ENCODE assay signal across 19 mouse cellular contexts in the genomic region with DNA sequence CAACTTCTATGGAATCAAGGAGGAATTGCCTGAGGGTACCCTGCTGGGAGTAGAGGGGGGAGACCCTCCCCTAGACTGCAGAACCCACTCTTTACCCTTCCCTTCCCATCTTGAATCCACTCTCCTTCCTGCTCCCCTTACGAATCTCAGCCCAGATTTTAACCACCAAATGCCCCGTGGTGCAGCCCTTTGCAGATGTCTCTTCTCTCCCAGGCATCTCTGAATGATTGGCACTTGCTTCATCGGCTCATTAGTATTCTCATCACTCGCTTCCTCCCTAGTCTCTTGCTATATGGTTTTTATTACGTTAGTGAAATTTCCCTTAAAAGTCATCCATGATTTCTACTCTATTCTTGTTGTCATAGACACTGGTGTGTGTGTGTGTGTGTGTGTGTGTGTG.
DNase-seq lines count a peak whose midpoint lies in the region; ATAC-seq lines count a peak whose summit lies in the region.
"Had no signal": no experiment of that assay in that cellular context is flagged by ENCODE, and none has a peak within 500 bp of the region (broad histone marks: within the 10 kb centered on the region; RNA-seq: fewer than 3 reads in every experiment).

No protein-coding gene starts in this region.

- H3K4me3 ChIP-seq in hindbrain, embryonic 11.5 days (ENCODE audit: low read depth, low read length) = no peak overlapping the region
- no peak overlapping the region for H3K4me3 ChIP-seq in midbrain, embryonic 13.5 days (replicated peaks)
- H3K4me3 ChIP-seq: limb, embryonic 10.5 days had no signal

- whole genome bisulfite sequencing in hindbrain, embryonic 11.5 days = 55% methylated on average over 5 of the region's 5 CpGs
- 42% methylated on average over 5 of the region's 5 CpGs for WGBS in midbrain, embryonic 13.5 days

- no peak overlapping the region for H3K4me2 ChIP-seq in hindbrain, embryonic 11.5 days (replicated peaks; ENCODE audit: low read depth, low read length)
- H3K4me2 ChIP-seq in midbrain, embryonic 13.5 days (replicated peaks) = no peak overlapping the region
- H3K4me2 ChIP-seq: liver, embryonic 11.5 days had no signal

- no peaks in the 10 kb centered on the region for H3K36me3 ChIP-seq in hindbrain, embryonic 11.5 days (ENCODE audit: control insufficient read depth, insufficient read depth, low read length)
- no peaks in the 10 kb centered on the region for H3K36me3 ChIP-seq in midbrain, embryonic 13.5 days
- H3K36me3 ChIP-seq: limb, embryonic 10.5 days had no signal

- H3K27ac ChIP-seq in hindbrain, embryonic 11.5 days (ENCODE audit: low read depth, low read length) = no peak overlapping the region
- H3K27ac ChIP-seq in midbrain, embryonic 13.5 days = peak overlapping the region; percentile 55
- H3K27ac ChIP-seq: limb, embryonic 10.5 days had no signal

- no peak overlapping the region for H3K9ac ChIP-seq in hindbrain, embryonic 11.5 days (ENCODE audit: low read depth, low read length)
- no peak overlapping the region for H3K9ac ChIP-seq in midbrain, embryonic 13.5 days (replicated peaks)

- no peaks in the 10 kb centered on the region for H3K27me3 ChIP-seq in hindbrain, embryonic 11.5 days (ENCODE audit: control insufficient read depth, insufficient read depth, low read length)
- H3K27me3 ChIP-seq in midbrain, embryonic 13.5 days = no peaks in the 10 kb centered on the region

- H3K4me1 ChIP-seq in hindbrain, embryonic 11.5 days (replicated peaks; ENCODE audit: control insufficient read depth, insufficient read depth, low read length) = no peaks in the 10 kb centered on the region; the same call in 1 of the 2 replicates
- peaks cover 26% of the 10 kb centered on the region for H3K4me1 ChIP-seq in midbrain, embryonic 13.5 days (replicated peaks)
- H3K4me1 ChIP-seq: limb, embryonic 10.5 days had no signal

- peak; percentile 53 for DNase-seq in retina, postnatal 1 day
- no peak for DNase-seq in retina, embryonic 14.5 days (ENCODE audit: low spot score)
- peak; percentile 38 for DNase-seq in hindbrain, embryonic 11.5 days (ENCODE audit: low spot score)
- no peak for DNase-seq in heart, postnatal 14 days
- no peak for DNase-seq in spleen, postnatal 10 days (ENCODE audit: low spot score in 2 of 2)
- DNase-seq: adrenal gland, postnatal 14 days; B cell, adult 2 months; cerebellum, adult 18-20 months; gastrocnemius, postnatal 14 days; heart, postnatal 10 days; layer of hippocampus, postnatal 36 days; lung, adult 2 months; lung, postnatal 4 days; thymus, adult 2 months had no signal

- no peaks in the 10 kb centered on the region for H3K9me3 ChIP-seq in hindbrain, embryonic 11.5 days (ENCODE audit: control insufficient read depth, low read length)
- H3K9me3 ChIP-seq in midbrain, embryonic 13.5 days = no peaks in the 10 kb centered on the region
- H3K9me3 ChIP-seq: limb, embryonic 10.5 days had no signal

- intact Hi-C loops in heart, postnatal 14 days (cut with DNase I) = no loop called here

- ATAC-seq in hindbrain, embryonic 11.5 days (ENCODE audit: low FRiP score) = no peak
- peak; percentile 62 for ATAC-seq in midbrain, embryonic 13.5 days
- ATAC-seq in megakaryocyte, adult 5-6 weeks (ENCODE audit: poor library complexity, severe bottlenecking) = no peak
- ATAC-seq: intestine, postnatal 0 days had no signal

Comparison
In these comparisons a context has a peak if more than half of its experiments do, and no peak if none do; other contexts are left out.
1. DNase-seq: peak in retina, postnatal 1 day (single experiment) and hindbrain, embryonic 11.5 days (single experiment); none in retina, embryonic 14.5 days (single experiment), heart, postnatal 14 days (0 of 2) and spleen, postnatal 10 days (0 of 2).